19 mouse cellular contexts compared by ENCODE assay signal in genomic region chr9:60988113-60988512, GRCm38 (mm10).
"Had no signal": no experiment of that assay in that cellular context is flagged by ENCODE, and none has a peak within 500 bp of the region (broad histone marks: within the 10 kb centered on the region; RNA-seq: fewer than 3 reads in every experiment).

No protein-coding gene starts in this region.

- ATAC-seq: midbrain, embryonic 16.5 days had no signal

- H3K27me3 ChIP-seq: neural tube, embryonic 13.5 days had no signal

- H3K4me1 ChIP-seq: midbrain, embryonic 12.5 days had no signal

- H3K36me3 ChIP-seq: midbrain, embryonic 10.5 days; midbrain, embryonic 12.5 days; neural tube, embryonic 13.5 days; neural tube, embryonic 15.5 days had no signal

- H3K9me3 ChIP-seq: midbrain, embryonic 10.5 days; midbrain, embryonic 12.5 days; neural tube, embryonic 13.5 days; neural tube, embryonic 15.5 days had no signal

- DNase-seq: lung, adult 18-20 months; lung, embryonic 14.5 days; lung, postnatal 10 days; lung, postnatal 4 days; midbrain, embryonic 14.5 days; retina, postnatal 1 day; right cerebral cortex, adult 18-20 months; right cerebral cortex, postnatal 25 days; right cerebral cortex, postnatal 4 days; spleen, adult 18-20 months; thymus, adult 2 months; thymus, postnatal 25 days; thymus, postnatal 4 days had no signal

- H3K27ac ChIP-seq: midbrain, embryonic 10.5 days; midbrain, embryonic 12.5 days; neural tube, embryonic 13.5 days; neural tube, embryonic 15.5 days had no signal

- H3K4me3 ChIP-seq: midbrain, embryonic 10.5 days; midbrain, embryonic 12.5 days; myocyte; neural tube, embryonic 13.5 days; neural tube, embryonic 15.5 days had no signal

- H3K9ac ChIP-seq: lung, embryonic 14.5 days; midbrain, embryonic 12.5 days; neural tube, embryonic 13.5 days; neural tube, embryonic 15.5 days had no signal

- H3K4me2 ChIP-seq: lung, embryonic 14.5 days; midbrain, embryonic 12.5 days; neural tube, embryonic 13.5 days; neural tube, embryonic 15.5 days had no signal
